Comparison of ENCODE assay signal across 27 mouse cellular contexts in genomic region chr12:72628751-72629150, GRCm38 (mm10). TPM values are rescaled to one million over a fixed set of nuclear protein-coding genes. Genes with fewer than 3 reads are reported as not detected.
A peak's percentile ranks its signal among the peaks of the same experiment; 100 is the strongest.
DNase-seq lines count a peak whose midpoint lies in the region; ATAC-seq and TF ChIP-seq lines count a peak whose summit lies in the region.
"Had no signal": no experiment of that assay in that cellular context is flagged by ENCODE, and none has a peak within 500 bp of the region (broad histone marks: within the 10 kb centered on the region; RNA-seq: fewer than 3 reads in every experiment).

No protein-coding gene starts in this region.

- TF ChIP-seq POLR2A in kidney, adult 2 months (IDR thresholded peaks at IDR 0.05; ENCODE audit: low read depth, low read length), result no peak
- peak; percentile 48; the same call in 1 of the 2 replicates for TF ChIP-seq POLR2A in liver, adult 2 months (IDR thresholded peaks at IDR 0.05; ENCODE audit: extremely low read depth, insufficient read depth, low read length)

- no peaks in the 10 kb centered on the region for H3K36me3 ChIP-seq in kidney, adult 2 months (ENCODE audit: control insufficient read depth, insufficient read depth, low read length)
- no peaks in the 10 kb centered on the region for H3K36me3 ChIP-seq in kidney, embryonic 16.5 days (ENCODE audit: insufficient read depth, low read length)
- no peaks in the 10 kb centered on the region for H3K36me3 ChIP-seq in liver, adult 2 months (ENCODE audit: control insufficient read depth, insufficient read depth, low read length)
- H3K36me3 ChIP-seq: G1E had no signal

- WGBS in kidney, adult 2 months, result 75% methylated on average over 7 of the region's 7 CpGs
- WGBS in kidney, embryonic 16.5 days, result 91% methylated on average over 7 of the region's 7 CpGs
- 30% methylated on average over 7 of the region's 7 CpGs for WGBS in liver, adult 2 months

- H3K4me2 ChIP-seq in kidney, embryonic 16.5 days (replicated peaks; ENCODE audit: low read depth, low read length), result no peak overlapping the region

- H3K9me3 ChIP-seq in kidney, embryonic 16.5 days (ENCODE audit: low read length), result no peaks in the 10 kb centered on the region
- H3K9me3 ChIP-seq: G1E had no signal

- H3K4me3 ChIP-seq in kidney, adult 2 months (ENCODE audit: insufficient read depth, low read depth, low read length), result no peak overlapping the region
- no peak overlapping the region for H3K4me3 ChIP-seq in kidney, embryonic 16.5 days (ENCODE audit: low read length)
- H3K4me3 ChIP-seq in liver, adult 2 months (ENCODE audit: insufficient read depth, low read depth, low read length), result peak overlapping the region; percentile 61

- H3K4me1 ChIP-seq in kidney, adult 2 months (ENCODE audit: control insufficient read depth, insufficient read depth, low read length), result no peaks in the 10 kb centered on the region
- H3K4me1 ChIP-seq in kidney, embryonic 16.5 days (ENCODE audit: insufficient read depth, low read length), result no peaks in the 10 kb centered on the region
- peaks cover 5% of the 10 kb centered on the region; the same call in 1 of the 2 replicates for H3K4me1 ChIP-seq in liver, adult 2 months (ENCODE audit: control insufficient read depth, insufficient read depth, low read length)

- DNase-seq in heart, adult 11 months, result peak; percentile 70
- no peak for DNase-seq in heart, adult 18-20 months
- peak; percentile 37 for DNase-seq in kidney, adult 2 months
- DNase-seq in kidney, adult 11 months, result no peak
- peak; percentile 41 for DNase-seq in kidney, adult 9 months
- peak; percentile 96 for DNase-seq in liver, adult 2 months (ENCODE audit: extremely low read depth, low read depth, low spot score)
- no peak for DNase-seq in liver
- DNase-seq: adrenal gland, adult 2 months; adrenal gland, adult 8-10 months; adrenal gland, postnatal 10 days; adrenal gland, postnatal 14 days; adrenal gland, postnatal 25 days; adrenal gland, postnatal 36 days; B cell, adult 2 months; cerebellum, adult 11 months; cerebellum, adult 11-12 months had no signal

- no peak for ATAC-seq in kidney, embryonic 16.5 days (ENCODE audit: low FRiP score, low TSS enrichment)
- ATAC-seq: activated CD4-positive, CD25-positive, alpha-beta regulatory T cell, adult 4 months; CD4-positive, CD25-positive, alpha-beta regulatory T cell, adult 4 months; Patski had no signal

- H3K9ac ChIP-seq in kidney, embryonic 16.5 days (replicated peaks; ENCODE audit: low read length), result no peak overlapping the region
- peak overlapping the region; percentile 68 for H3K9ac ChIP-seq in liver, adult 2 months (ENCODE audit: low read depth, low read length)

- no peaks in the 10 kb centered on the region for H3K27me3 ChIP-seq in kidney, adult 2 months (replicated peaks; ENCODE audit: control insufficient read depth, insufficient read depth, low read length)
- H3K27me3 ChIP-seq in kidney, embryonic 16.5 days (ENCODE audit: insufficient read depth, low read length), result no peaks in the 10 kb centered on the region
- H3K27me3 ChIP-seq in liver, adult 2 months (ENCODE audit: control insufficient read depth, insufficient read depth, low read length), result no peaks in the 10 kb centered on the region
- H3K27me3 ChIP-seq: CH12.LX had no signal

- H3K27ac ChIP-seq in kidney, adult 2 months (ENCODE audit: insufficient read depth, low read depth, low read length), result no peak overlapping the region
- H3K27ac ChIP-seq in kidney, embryonic 16.5 days (ENCODE audit: low read length), result no peak overlapping the region
- peak overlapping the region; percentile 79 for H3K27ac ChIP-seq in liver, adult 2 months (replicated peaks; ENCODE audit: insufficient read depth, low read depth, low read length)

- TF ChIP-seq CTCF in kidney, adult 2 months (conservative IDR thresholded peaks at IDR 0.05; ENCODE audit: insufficient read depth, insufficient read length, low read depth, low read length), result no peak
- no peak for TF ChIP-seq CTCF in liver, adult 2 months (IDR thresholded peaks at IDR 0.05; ENCODE audit: low read depth, low read length)

- no peaks in the 10 kb centered on the region for H3K79me2 ChIP-seq in liver, adult 2 months (ENCODE audit: control insufficient read depth, insufficient read depth, low read length)

RNA-seq across cellular contexts. Expression of gene Gm4756, which starts 20.7 kb away (rescaled TPM):
- not detected for total RNA-seq in heart, adult 18-20 months (2021)
- 0.77 and 0.81 TPM in 2 replicates for polyA plus RNA-seq in kidney, adult 2 months (2012; rRNA removed)
- polyA plus RNA-seq in kidney, embryonic 16.5 days (2015; fragmentation: Nextera tagmentation; extraction: Ambion mirVana), result not detected in 2 replicates
- 72.0 and 103 TPM in 2 replicates for total RNA-seq in liver, adult 2 months (2014; rRNA removed)
- polyA plus RNA-seq in liver, adult 2 months (2012; rRNA removed), result 117 and 146 TPM in 2 replicates
- total RNA-seq: adrenal gland, adult 18-20 months; adrenal gland, adult 8-10 months; adrenal gland, postnatal 10 days; adrenal gland, postnatal 14 days; adrenal gland, postnatal 25 days; adrenal gland, postnatal 36 days; adrenal gland, postnatal 4 days; CH12.LX; MEL had no signal
- polyA plus RNA-seq: activated CD4-positive, CD25-positive, alpha-beta regulatory T cell, adult 4 months; brain, embryonic 14.5 days; C2C12; CD4-positive, CD25-positive, alpha-beta regulatory T cell, adult 4 months; G1E had no signal

RNA-seq across cellular contexts. Expression of gene Dhrs7, which starts 36.0 kb away (rescaled TPM):
- 10 to 100 TPM; 61.7 to 74.5 TPM for total RNA-seq in heart, adult 18-20 months (2021)
- polyA plus RNA-seq in kidney, adult 2 months (2012; rRNA removed), result 31.0 and 42.3 TPM in 2 replicates
- 12.1 and 13.7 TPM in 2 replicates for polyA plus RNA-seq in kidney, embryonic 16.5 days (2015; fragmentation: Nextera tagmentation; extraction: Ambion mirVana)
- total RNA-seq in liver, adult 2 months (2014; rRNA removed), result 58.5 and 70.3 TPM in 2 replicates
- polyA plus RNA-seq in liver, adult 2 months (2012; rRNA removed), result 37.2 and 41.8 TPM in 2 replicates

Comparison
In these comparisons a context has a peak if more than half of its experiments do, and no peak if none do; other contexts are left out.
1. DNase-seq: peak in heart, adult 11 months (single experiment), kidney, adult 2 months (single experiment), kidney, adult 9 months (single experiment) and liver, adult 2 months (single experiment); none in heart, adult 18-20 months (0 of 2), kidney, adult 11 months (single experiment) and liver (single experiment).
2. RNA of gene Gm4756, which starts 20.7 kb away (polyA plus RNA-seq): 117 to 146 TPM in liver, adult 2 months; 0.77 to 0.81 TPM in kidney, adult 2 months and not detected in kidney, embryonic 16.5 days; every median in the first group is over 10 times any median in the second.